In genomic region chr13:58422242-58422641, GRCm38 (mm10) we compare ENCODE assay signal across 35 mouse cellular contexts.
"Had no signal": no experiment of that assay in that cellular context is flagged by ENCODE, and none has a peak within 500 bp of the region (broad histone marks: within the 10 kb centered on the region; RNA-seq: fewer than 3 reads in every experiment).

No protein-coding gene starts in this region.

- H3K27me3 ChIP-seq: heart, embryonic 12.5 days; heart, embryonic 13.5 days; heart, embryonic 15.5 days; hindbrain, embryonic 12.5 days; hindbrain, embryonic 13.5 days; hindbrain, embryonic 15.5 days; intestine, embryonic 15.5 days had no signal

- H3K36me3 ChIP-seq: heart, embryonic 10.5 days; heart, embryonic 12.5 days; heart, embryonic 13.5 days; heart, embryonic 15.5 days; hindbrain, embryonic 10.5 days; hindbrain, embryonic 12.5 days; hindbrain, embryonic 13.5 days; hindbrain, embryonic 15.5 days; intestine, embryonic 15.5 days; kidney, embryonic 15.5 days had no signal

- ATAC-seq: hindbrain, embryonic 16.5 days; hindbrain, postnatal 0 days; inflammation-experienced regulatory T-cells, adult 6 months; intestine, embryonic 15.5 days; intestine, embryonic 16.5 days; intestine, postnatal 0 days had no signal

- DNase-seq: heart, postnatal 10 days; heart, postnatal 14 days; heart, postnatal 36 days; heart, postnatal 4 days; kidney, adult 11 months; kidney, adult 18-20 months; kidney, adult 2 months; kidney, adult 8-10 months; kidney, adult 9 months; kidney, postnatal 10 days; kidney, postnatal 14 days; kidney, postnatal 25 days; kidney, postnatal 36 days; kidney, postnatal 4 days; layer of hippocampus, adult 9-11 months; layer of hippocampus, postnatal 36 days had no signal

- H3K27ac ChIP-seq: heart, embryonic 10.5 days; hindbrain, embryonic 10.5 days; hindbrain, embryonic 12.5 days; hindbrain, embryonic 13.5 days; hindbrain, embryonic 14.5 days; hindbrain, embryonic 15.5 days; hindbrain, postnatal 0 days; intestine, embryonic 15.5 days; kidney, embryonic 15.5 days; kidney, postnatal 0 days; layer of hippocampus, adult 2 months had no signal

- H3K4me1 ChIP-seq: hindbrain, embryonic 10.5 days; hindbrain, embryonic 12.5 days; hindbrain, embryonic 15.5 days; intestine, embryonic 15.5 days had no signal

- H3K4me2 ChIP-seq: heart, embryonic 11.5 days; heart, embryonic 12.5 days; hindbrain, embryonic 12.5 days; hindbrain, embryonic 13.5 days; hindbrain, embryonic 14.5 days; hindbrain, embryonic 15.5 days; intestine, embryonic 15.5 days; kidney, embryonic 15.5 days had no signal

- H3K9me3 ChIP-seq: heart, embryonic 10.5 days; heart, embryonic 12.5 days; heart, embryonic 13.5 days; heart, embryonic 15.5 days; hindbrain, embryonic 10.5 days; hindbrain, embryonic 12.5 days; hindbrain, embryonic 13.5 days; hindbrain, embryonic 15.5 days; intestine, embryonic 15.5 days; kidney, embryonic 15.5 days had no signal

- H3K9ac ChIP-seq: heart, embryonic 12.5 days; heart, embryonic 13.5 days; heart, embryonic 15.5 days; hindbrain, embryonic 12.5 days; hindbrain, embryonic 13.5 days; hindbrain, embryonic 14.5 days; hindbrain, embryonic 15.5 days; intestine, embryonic 15.5 days; kidney, embryonic 15.5 days had no signal

- H3K4me3 ChIP-seq: heart, embryonic 10.5 days; heart, embryonic 12.5 days; heart, embryonic 13.5 days; heart, embryonic 15.5 days; hindbrain, embryonic 10.5 days; hindbrain, embryonic 12.5 days; hindbrain, embryonic 13.5 days; hindbrain, embryonic 15.5 days; intestine, embryonic 15.5 days; kidney, embryonic 15.5 days; layer of hippocampus, adult 2 months had no signal
